Mouse (Mus musculus): Measurements from ENCODE around the gene Mettl11b.
"Not testable (repeated sequence)": the region's sequence is repeated elsewhere in the genome, so short reads cannot be mapped to it uniquely, and the experiment has no call there.

DNA sequence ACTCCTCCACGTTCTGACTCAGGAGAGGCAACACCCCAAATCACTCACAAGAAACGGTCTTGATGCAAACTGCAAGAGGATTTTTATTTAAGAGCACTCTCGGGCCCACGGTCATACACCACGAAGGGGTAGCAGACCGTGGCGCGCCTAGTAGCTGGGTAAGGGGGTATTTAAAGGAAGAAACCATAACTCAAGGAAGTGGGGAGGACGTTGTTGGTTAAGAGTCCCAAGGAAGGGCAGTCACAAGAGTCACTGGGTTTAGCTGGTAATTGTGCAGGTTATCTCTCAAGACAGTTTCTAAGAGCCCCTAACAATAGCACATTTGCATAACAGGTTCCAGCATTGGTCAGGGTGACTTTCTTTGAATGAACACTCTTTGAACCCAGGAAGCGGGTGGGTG is 6.1 kb upstream of the Mettl11b start:
- not testable (repeated sequence) for TF ChIP-seq CTCF (IDR thresholded peaks at IDR 0.05; ENCODE audit: low read depth, low read length); POLR2A (IDR thresholded peaks at IDR 0.05; ENCODE audit: extremely low read depth, insufficient read depth, low read length)
